Mouse (Mus musculus) urinary bladder, adult 18-20 months (tissue): ENCODE results near the gene Gdpd5.
"Not testable (repeated sequence)": the region's sequence is repeated elsewhere in the genome, so short reads cannot be mapped to it uniquely, and the experiment has no call there.

Experiments used
- DNase-seq, 2 experiments: peaks; one replicate each; pipeline ENCODE4 v3.0.0; 2022; ENCODE audit warnings: low spot score in 2 of 2, mixed read lengths in 2 of 2

The Gdpd5 gene

GRCm38 (mm10) chr7:99475562-99475911 is 94.3 kb downstream of the Gdpd5 start:
- DNase-seq: no peak

- DNase-seq: no peak
Observed at GRCm38 (mm10) chr7:99476558-99477114, 95.4 kb downstream of the Gdpd5 start.

- no peak for DNase-seq
Observed at GRCm38 (mm10) chr7:99477235-99477634, 96.0 kb downstream of the Gdpd5 start.

- no peak for DNase-seq
Observed at GRCm38 (mm10) chr7:99482637-99483036, 101.4 kb downstream of the Gdpd5 start.

GRCm38 (mm10) chr7:99483271-99483923 is 102.2 kb downstream of the Gdpd5 start, which contains the start of gene Rps3:
Gene Rps3, minus strand, starts transcription at chr7:99483738.
- DNase-seq: peak; percentile 92

- no peak for DNase-seq
Observed at GRCm38 (mm10) chr7:99483924-99484319, 102.7 kb downstream of the Gdpd5 start.

- no peak for DNase-seq
Observed at GRCm38 (mm10) chr7:99484679-99485078, 103.5 kb downstream of the Gdpd5 start.

- DNase-seq: no peak
Observed at GRCm38 (mm10) chr7:99489708-99490107, 108.5 kb downstream of the Gdpd5 start.

GRCm38 (mm10) chr7:99499128-99499527 is 117.9 kb downstream of the Gdpd5 start:
- no peak for DNase-seq

- peak; percentile 56 to 57 for DNase-seq
Observed at GRCm38 (mm10) chr7:99500201-99500600, 119.0 kb downstream of the Gdpd5 start.

GRCm38 (mm10) chr7:99500655-99501054 is 119.4 kb downstream of the Gdpd5 start:
- no peak for DNase-seq

GRCm38 (mm10) chr7:99501148-99501547 is 119.9 kb downstream of the Gdpd5 start:
- DNase-seq: no peak

GRCm38 (mm10) chr7:99504556-99504955 is 123.3 kb downstream of the Gdpd5 start:
- DNase-seq: no peak

GRCm38 (mm10) chr7:99508187-99508586 is 127.0 kb downstream of the Gdpd5 start:
- DNase-seq: not testable (repeated sequence)

- DNase-seq: no peak
Observed at GRCm38 (mm10) chr7:99510087-99510501, 128.9 kb downstream of the Gdpd5 start.
